Mouse (Mus musculus): Measurements from ENCODE around the gene Tmem189. TPM values are rescaled to one million over a fixed set of nuclear protein-coding genes. Genes with fewer than 3 reads are reported as not detected.
"Not testable (repeated sequence)": the region's sequence is repeated elsewhere in the genome, so short reads cannot be mapped to it uniquely, and the experiment has no call there.

The Tmem189 gene
- polyA plus RNA-seq, 1 experiment from 2014 or later: 55.1 TPM

GRCm38 (mm10) chr2:167656629-167657478, 32.8 kb downstream of the Tmem189 start:
- H3K27me3 ChIP-seq (replicated peaks; ENCODE audit: insufficient read depth, low read length): no peaks in the 10 kb centered on the region
- ATAC-seq (no peak), DNase-seq (ENCODE audit: low spot score) (peak; percentile 58)
- peak overlapping the region; percentile 63 for H3K27ac ChIP-seq (ENCODE audit: low read length)
- H3K36me3 ChIP-seq (ENCODE audit: insufficient read depth, low read length): 0 out of 2 replicates have a peak, but pooled peaks cover 4% of the 10 kb centered on the region
- TF ChIP-seq CTCF (IDR thresholded peaks at IDR 0.05) (no peak), EP300 (IDR thresholded peaks at IDR 0.05) (no peak)
- H3K4me1 ChIP-seq (ENCODE audit: insufficient read depth, low read depth, low read length): peaks cover 27% of the 10 kb centered on the region
- WGBS: 78% methylated on average over 16 of the region's 16 CpGs
- H3K4me2 ChIP-seq (replicated peaks; ENCODE audit: low read depth, low read length): no peak overlapping the region
- H3K4me3 ChIP-seq (ENCODE audit: low read depth, low read length): no peak overlapping the region
- 0 out of 2 replicates have a peak overlapping the region, but pooled peaks have one; percentile 16 for H3K9ac ChIP-seq (replicated peaks; ENCODE audit: low read depth)
- H3K9me3 ChIP-seq (ENCODE audit: low read length): no peaks in the 10 kb centered on the region

- no peaks in the 10 kb centered on the region for H3K9me3 ChIP-seq (ENCODE audit: low read length)
- no peak for TF ChIP-seq EP300 (IDR thresholded peaks at IDR 0.05)
- no peak for TF ChIP-seq CTCF (IDR thresholded peaks at IDR 0.05)
- DNase-seq (ENCODE audit: low spot score) (no peak), ATAC-seq (no peak)
- no peak overlapping the region for H3K4me2 ChIP-seq (replicated peaks; ENCODE audit: low read depth, low read length)
- no peak overlapping the region for H3K4me3 ChIP-seq (ENCODE audit: low read depth, low read length)
- peaks cover 17% of the 10 kb centered on the region for H3K4me1 ChIP-seq (ENCODE audit: insufficient read depth, low read depth, low read length)
- 0 out of 2 replicates have a peak, but pooled peaks cover 4% of the 10 kb centered on the region for H3K36me3 ChIP-seq (ENCODE audit: insufficient read depth, low read length)
- no peaks in the 10 kb centered on the region for H3K27me3 ChIP-seq (replicated peaks; ENCODE audit: insufficient read depth, low read length)
- no peak overlapping the region for H3K27ac ChIP-seq (ENCODE audit: low read length)
- no peak overlapping the region for H3K9ac ChIP-seq (replicated peaks; ENCODE audit: low read depth)
- 89% methylated on average over 10 of the region's 10 CpGs for WGBS
Measured at GRCm38 (mm10) chr2:167654911-167655600, 34.6 kb downstream of the Tmem189 start.

GRCm38 (mm10) chr2:167652694-167653093, 36.9 kb downstream of the Tmem189 start:
- no peak overlapping the region for H3K27ac ChIP-seq (ENCODE audit: low read length)
- H3K9ac ChIP-seq (replicated peaks; ENCODE audit: low read depth): no peak overlapping the region
- 48% methylated on average over 7 of the region's 7 CpGs for WGBS
- 0 out of 2 replicates have a peak, but pooled peaks cover 4% of the 10 kb centered on the region for H3K36me3 ChIP-seq (ENCODE audit: insufficient read depth, low read length)
- H3K4me2 ChIP-seq (replicated peaks; ENCODE audit: low read depth, low read length): no peak overlapping the region
- no peaks in the 10 kb centered on the region for H3K27me3 ChIP-seq (replicated peaks; ENCODE audit: insufficient read depth, low read length)
- DNase-seq (ENCODE audit: low spot score) (no peak), ATAC-seq (no peak)
- no peak overlapping the region for H3K4me3 ChIP-seq (ENCODE audit: low read depth, low read length)
- H3K9me3 ChIP-seq (ENCODE audit: low read length): no peaks in the 10 kb centered on the region
- no peaks in the 10 kb centered on the region for H3K4me1 ChIP-seq (ENCODE audit: insufficient read depth, low read depth, low read length)
- no peak for TF ChIP-seq CTCF (IDR thresholded peaks at IDR 0.05)

GRCm38 (mm10) chr2:167651622-167652021, 38.0 kb downstream of the Tmem189 start:
- TF ChIP-seq CTCF (IDR thresholded peaks at IDR 0.05): no peak
- TF ChIP-seq EP300 (IDR thresholded peaks at IDR 0.05): no peak
- Histone ChIP-seq H3K9me3 (ENCODE audit: low read length) (no peaks in the 10 kb centered on the region), H3K27me3 (replicated peaks; ENCODE audit: insufficient read depth, low read length) (no peaks in the 10 kb centered on the region), H3K9ac (replicated peaks; ENCODE audit: low read depth) (no peak overlapping the region), H3K4me2 (replicated peaks; ENCODE audit: low read depth, low read length) (no peak overlapping the region), H3K27ac (ENCODE audit: low read length) (no peak overlapping the region), H3K4me3 (ENCODE audit: low read depth, low read length) (no peak overlapping the region), H3K36me3 (ENCODE audit: insufficient read depth, low read length) (0 out of 2 replicates have a peak, but pooled peaks cover 4% of the 10 kb centered on the region), H3K4me1 (ENCODE audit: insufficient read depth, low read depth, low read length) (no peaks in the 10 kb centered on the region)
- no peak for DNase-seq (ENCODE audit: low spot score)
- no peak for ATAC-seq
- 86% methylated on average over 9 of the region's 9 CpGs for WGBS

- 0 out of 2 replicates have a peak, but pooled peaks cover 4% of the 10 kb centered on the region for H3K36me3 ChIP-seq (ENCODE audit: insufficient read depth, low read length)
- no peaks in the 10 kb centered on the region for H3K4me1 ChIP-seq (ENCODE audit: insufficient read depth, low read depth, low read length)
- no peak overlapping the region for H3K4me2 ChIP-seq (replicated peaks; ENCODE audit: low read depth, low read length)
- H3K9ac ChIP-seq (replicated peaks; ENCODE audit: low read depth): no peak overlapping the region
- no peak overlapping the region for H3K4me3 ChIP-seq (ENCODE audit: low read depth, low read length)
- H3K9me3 ChIP-seq (ENCODE audit: low read length): no peaks in the 10 kb centered on the region
- no peaks in the 10 kb centered on the region for H3K27me3 ChIP-seq (replicated peaks; ENCODE audit: insufficient read depth, low read length)
- 74% methylated on average over 12 of the region's 12 CpGs for WGBS
- ATAC-seq: peak; percentile 36
- DNase-seq (ENCODE audit: low spot score): peak; percentile 59
- TF ChIP-seq CTCF (IDR thresholded peaks at IDR 0.05) (no peak), EP300 (IDR thresholded peaks at IDR 0.05) (no peak)
- H3K27ac ChIP-seq (ENCODE audit: low read length): no peak overlapping the region
Measured at GRCm38 (mm10) chr2:167649290-167650032, 40.2 kb downstream of the Tmem189 start.

GRCm38 (mm10) chr2:167646411-167646810, 43.2 kb downstream of the Tmem189 start:
- ATAC-seq: no peak
- no peaks in the 10 kb centered on the region for H3K4me1 ChIP-seq (ENCODE audit: insufficient read depth, low read depth, low read length)
- peak; percentile 32 for DNase-seq (ENCODE audit: low spot score)

GRCm38 (mm10) chr2:167643356-167644052, 46.1 kb downstream of the Tmem189 start:
- WGBS: 82% methylated on average over 12 of the region's 13 CpGs
- not testable (repeated sequence) for H3K9ac ChIP-seq (replicated peaks; ENCODE audit: low read depth); H3K4me1 ChIP-seq (ENCODE audit: insufficient read depth, low read depth, low read length); H3K9me3 ChIP-seq (ENCODE audit: low read length); H3K27me3 ChIP-seq (replicated peaks; ENCODE audit: insufficient read depth, low read length); H3K36me3 ChIP-seq (ENCODE audit: insufficient read depth, low read length); DNase-seq (ENCODE audit: low spot score); H3K4me2 ChIP-seq (replicated peaks; ENCODE audit: low read depth, low read length); H3K27ac ChIP-seq (ENCODE audit: low read length); H3K4me3 ChIP-seq (ENCODE audit: low read depth, low read length); ATAC-seq

More at GRCm38 (mm10) chr2:167646411-167646810, 43.2 kb downstream of the Tmem189 start:
- no peak overlapping the region for H3K27ac ChIP-seq (ENCODE audit: low read length)
- H3K27me3 ChIP-seq (replicated peaks; ENCODE audit: insufficient read depth, low read length): no peaks in the 10 kb centered on the region
- no peaks in the 10 kb centered on the region for H3K9me3 ChIP-seq (ENCODE audit: low read length)
- TF ChIP-seq CTCF (IDR thresholded peaks at IDR 0.05) (peak; percentile 57), EP300 (IDR thresholded peaks at IDR 0.05) (no peak)
- no peak overlapping the region for H3K4me3 ChIP-seq (ENCODE audit: low read depth, low read length)
- H3K9ac ChIP-seq (replicated peaks; ENCODE audit: low read depth): no peak overlapping the region
- WGBS: 64% methylated on average over 4 of the region's 4 CpGs
- no peaks in the 10 kb centered on the region; the same call in 1 of the 2 replicates for H3K36me3 ChIP-seq (ENCODE audit: insufficient read depth, low read length)
- no peak overlapping the region for H3K4me2 ChIP-seq (replicated peaks; ENCODE audit: low read depth, low read length)
